Mouse (Mus musculus): ENCODE data around the gene Chchd10.

Chchd10 gene

GRCm38 (mm10) chr10:75949053-75950045 lies 16.4 kb downstream of the Chchd10 start:
- DNase-seq (ENCODE audit: low read depth) = no peak

GRCm38 (mm10) chr10:75950791-75951210 lies 17.9 kb downstream of the Chchd10 start:
- peak; percentile 40 for DNase-seq (ENCODE audit: low read depth)

- DNase-seq (ENCODE audit: low read depth) = peak; percentile 91
Measured at GRCm38 (mm10) chr10:75951424-75952050, 18.6 kb downstream of the Chchd10 start.

GRCm38 (mm10) chr10:75954381-75954811 lies 21.5 kb downstream of the Chchd10 start, which contains the start of gene Gm5134:
Gene Gm5134, plus strand, starts transcription at chr10:75954514.
- peak; percentile 57 for DNase-seq (ENCODE audit: low read depth)

GRCm38 (mm10) chr10:75973846-75974245 lies 40.9 kb downstream of the Chchd10 start:
- no peak for DNase-seq (ENCODE audit: low read depth)

GRCm38 (mm10) chr10:75975216-75975615 lies 42.3 kb downstream of the Chchd10 start:
- peak; percentile 83 for DNase-seq (ENCODE audit: low read depth)

GRCm38 (mm10) chr10:75978119-75978834 lies 45.3 kb downstream of the Chchd10 start:
- DNase-seq (ENCODE audit: low read depth) = peak; percentile 55

GRCm38 (mm10) chr10:75978835-75979157 lies 45.9 kb downstream of the Chchd10 start:
- no peak for DNase-seq (ENCODE audit: low read depth)

GRCm38 (mm10) chr10:75979432-75979831 lies 46.5 kb downstream of the Chchd10 start:
- DNase-seq (ENCODE audit: low read depth) = no peak
